Mouse (Mus musculus) heart, embryonic 16.5 days (tissue): ENCODE results near the gene Serpini1. TPM values are rescaled to one million over a fixed set of nuclear protein-coding genes. Genes with fewer than 3 reads are reported as not detected.
A peak's percentile ranks its signal among the peaks of the same experiment; 100 is the strongest.

ENCODE experiments used
- ATAC-seq: fragments of 200-750 bp; cut with Nextera tagmentation; replicated peaks from 2 replicates; pipeline ENCODE4 v1.8.0; 2017; ENCODE audit warnings: moderate number of reproducible peaks; ENCODE audit not compliant: insufficient read depth, low FRiP score; ENCODE audit errors: extremely low read depth
- H3K27ac ChIP-seq: fragments of 300-500 bp; sonication (generic); 2 replicates; pipeline ENCODE4 v1.5.1; 2014; ENCODE audit warnings: mild to moderate bottlenecking, low read length, control low read depth, moderate library complexity
- H3K27me3 ChIP-seq: fragments of 300-500 bp; sonication (generic); 2 replicates; pipeline ENCODE4 v1.6.1; 2014; ENCODE audit warnings: low read length, mixed read lengths; ENCODE audit not compliant: control insufficient read depth, insufficient read depth
- H3K36me3 ChIP-seq: fragments of 300-500 bp; sonication (generic); 2 replicates; pipeline ENCODE4 v1.6.1; 2014; ENCODE audit not compliant: control insufficient read depth, insufficient read depth
- H3K4me1 ChIP-seq: fragments of 300-500 bp; sonication (generic); 2 replicates; pipeline ENCODE4 v1.6.1; 2014; ENCODE audit warnings: low read length, mixed read lengths; ENCODE audit not compliant: control insufficient read depth, insufficient read depth
- H3K4me2 ChIP-seq: fragments of 300-500 bp; sonication (generic); 2 replicates; pipeline ENCODE4 v1.6.1; 2014; ENCODE audit warnings: low read depth, mild to moderate bottlenecking, control low read depth, low read length
- H3K4me3 ChIP-seq: fragments of 300-500 bp; sonication (generic); 2 replicates; pipeline ENCODE4 v1.5.1; 2014; ENCODE audit warnings: mild to moderate bottlenecking, control low read depth, low read length
- H3K9ac ChIP-seq: fragments of 300-500 bp; sonication (generic); 2 replicates; pipeline ENCODE4 v1.6.1; 2014; ENCODE audit warnings: low read length, control low read depth
- H3K9me3 ChIP-seq: fragments of 300-500 bp; sonication (generic); replicated peaks from 2 replicates; pipeline ENCODE4 v1.6.1; 2016; ENCODE audit warnings: low read length; ENCODE audit not compliant: control insufficient read depth
- WGBS: fragments of 180-500 bp; shearing (Covaris S2); extraction: QIAGEN DNeasy Blood & Tissue Kit; methylation state at CpG from one replicate; pipeline ENCODE4 v1.1.7; 2014; 5-methylcytosine and 5-hydroxymethylcytosine counted together
- polyA plus RNA-seq: library from polyadenylated mRNA; unstranded; fragments of >200 nt; fragmentation: Nextera tagmentation; extraction: Ambion mirVana; gene quantifications from 2 replicates; pipeline ENCODE4 v1.2.1, GENCODE M21; 2015

Serpini1 gene
- polyA plus RNA-seq, 1 experiment from 2014 or later = 3.9 TPM

DNA sequence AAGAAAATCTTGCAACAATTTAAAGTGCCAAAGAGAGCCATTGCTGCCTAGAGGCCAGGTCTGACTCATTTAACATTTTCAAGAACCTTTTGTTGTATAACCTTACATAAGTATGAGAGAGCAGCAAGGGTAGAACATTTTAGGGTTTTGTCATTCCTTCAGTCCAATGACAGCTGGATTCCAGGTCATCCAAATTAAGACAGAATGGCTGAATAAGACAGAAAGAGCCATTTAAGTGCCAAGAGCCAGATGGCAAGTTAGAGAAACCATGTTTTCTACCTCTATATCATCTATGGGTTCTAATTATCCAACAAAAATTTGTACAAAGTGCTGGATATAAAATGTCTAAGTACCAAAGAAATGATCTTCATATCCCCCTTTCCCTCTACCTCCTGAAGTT lies 6.1 kb upstream of the Serpini1 start:
- Histone ChIP-seq H3K9me3 (no peaks in the 10 kb centered on the region), H3K27me3 (no peaks in the 10 kb centered on the region), H3K9ac (no peak overlapping the region), H3K27ac (no peak overlapping the region), H3K4me2 (no peak overlapping the region), H3K4me3 (no peak overlapping the region), H3K4me1 (peaks cover 9% of the 10 kb centered on the region), H3K36me3 (no peaks in the 10 kb centered on the region)
- ATAC-seq = no peak

GRCm38 (mm10) chr3:75556121-75556694 lies 1.1 kb upstream of the Serpini1 start:
- Histone ChIP-seq H3K27ac (peak overlapping the region; percentile 77), H3K36me3 (no peaks in the 10 kb centered on the region), H3K27me3 (no peaks in the 10 kb centered on the region), H3K4me1 (peaks cover 8% of the 10 kb centered on the region), H3K9me3 (no peaks in the 10 kb centered on the region), H3K4me2 (peak overlapping the region; percentile 71), H3K4me3 (peak overlapping the region; percentile 95), H3K9ac (peak overlapping the region; percentile 94)
- WGBS = under 1% methylated on average over 36 of the region's 36 CpGs
- ATAC-seq = no peak; the same call in none of the 2 replicates

DNA sequence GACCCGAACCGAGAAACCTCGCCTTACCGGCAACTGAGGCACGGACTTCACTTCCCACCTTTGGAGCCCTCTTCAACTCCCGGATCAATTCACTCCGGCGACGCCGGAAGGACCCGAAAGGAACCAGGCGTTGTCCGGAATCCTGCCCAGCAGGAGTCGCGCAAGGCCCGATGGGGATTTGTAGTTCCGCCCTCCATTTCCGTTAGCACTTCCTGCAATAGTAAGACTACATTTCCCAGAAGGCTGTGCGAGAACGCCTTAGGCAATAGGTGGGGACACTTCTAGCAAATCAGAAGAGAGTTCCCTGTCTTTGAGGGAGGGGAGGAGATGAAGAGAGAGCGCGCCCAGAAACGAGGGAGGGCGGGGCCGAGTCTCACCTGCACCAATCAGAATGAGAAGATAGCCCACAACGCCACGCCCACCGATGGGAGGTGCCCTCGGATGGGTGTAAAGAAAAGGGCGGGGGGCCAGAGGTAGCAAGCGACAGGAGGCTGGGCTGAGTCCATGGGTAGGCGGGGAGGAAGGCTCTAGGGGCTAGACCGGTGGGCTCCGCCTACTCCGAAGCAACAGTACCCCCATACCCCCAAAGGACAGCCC lies 554 bp upstream of the Serpini1 start, which contains the start of gene Pdcd10:
Gene Pdcd10, minus strand, starts transcription at position 162 of the 597 bp plus-strand sequence.
- Histone ChIP-seq H3K4me3 (peak within 1 kb of the TSS; percentile 95), H3K9me3 (no peaks in the 10 kb centered on the region), H3K9ac (peak within 1 kb of the TSS; percentile 94), H3K4me1 (peaks cover 8% of the 10 kb centered on the region), H3K27ac (peak within 1 kb of the TSS; percentile 77), H3K4me2 (peak within 1 kb of the TSS; percentile 71), H3K27me3 (no peaks in the 10 kb centered on the region), H3K36me3 (no peaks in the 10 kb centered on the region)
- under 1% methylated on average over 35 of the region's 35 CpGs for WGBS
- ATAC-seq = peak; percentile 97

GRCm38 (mm10) chr3:75574074-75574473 lies 16.7 kb downstream of the Serpini1 start:
- no peaks in the 10 kb centered on the region for H3K36me3 ChIP-seq
- no peak overlapping the region for H3K9ac ChIP-seq
- no peaks in the 10 kb centered on the region for H3K4me1 ChIP-seq
- H3K9me3 ChIP-seq = no peaks in the 10 kb centered on the region
- no peaks in the 10 kb centered on the region for H3K27me3 ChIP-seq
- 85% methylated on average over 2 of the region's 2 CpGs for WGBS
- H3K4me2 ChIP-seq = no peak overlapping the region
- no peak overlapping the region for H3K27ac ChIP-seq
- H3K4me3 ChIP-seq = no peak overlapping the region
- no peak for ATAC-seq

DNA sequence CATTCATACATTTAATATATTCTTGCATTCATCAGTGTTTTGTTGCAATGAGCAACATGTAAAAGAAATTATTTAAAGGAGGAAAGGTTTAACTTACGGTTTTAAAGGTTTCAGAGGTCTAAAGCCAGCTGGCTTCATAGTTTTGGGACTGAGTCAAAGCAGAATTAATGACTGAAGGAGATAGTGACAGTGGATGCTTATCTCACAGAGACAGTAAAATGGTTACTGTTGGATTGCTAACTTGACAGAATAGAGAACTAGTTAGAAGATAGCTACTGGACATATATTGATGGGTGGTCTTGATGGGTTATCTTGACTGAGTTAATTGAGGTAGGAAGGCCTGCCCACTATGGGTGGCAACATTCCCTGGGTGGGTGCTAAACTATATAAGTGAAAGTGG lies 18.2 kb downstream of the Serpini1 start:
- no peak for ATAC-seq
- Histone ChIP-seq H3K36me3 (no peaks in the 10 kb centered on the region), H3K4me2 (no peak overlapping the region), H3K9ac (no peak overlapping the region), H3K4me1 (no peaks in the 10 kb centered on the region), H3K27me3 (no peaks in the 10 kb centered on the region), H3K4me3 (no peak overlapping the region), H3K9me3 (no peaks in the 10 kb centered on the region), H3K27ac (no peak overlapping the region)
- 66% methylated on average over 1 of the region's 1 CpGs for WGBS

GRCm38 (mm10) chr3:75579352-75579751 lies 22.0 kb downstream of the Serpini1 start:
- WGBS = 44% methylated on average over 4 of the region's 4 CpGs
- Histone ChIP-seq H3K27me3 (no peaks in the 10 kb centered on the region), H3K27ac (no peak overlapping the region), H3K4me2 (no peak overlapping the region), H3K4me3 (no peak overlapping the region), H3K4me1 (no peaks in the 10 kb centered on the region), H3K9ac (no peak overlapping the region), H3K36me3 (no peaks in the 10 kb centered on the region), H3K9me3 (no peaks in the 10 kb centered on the region)
- ATAC-seq = no peak

DNA sequence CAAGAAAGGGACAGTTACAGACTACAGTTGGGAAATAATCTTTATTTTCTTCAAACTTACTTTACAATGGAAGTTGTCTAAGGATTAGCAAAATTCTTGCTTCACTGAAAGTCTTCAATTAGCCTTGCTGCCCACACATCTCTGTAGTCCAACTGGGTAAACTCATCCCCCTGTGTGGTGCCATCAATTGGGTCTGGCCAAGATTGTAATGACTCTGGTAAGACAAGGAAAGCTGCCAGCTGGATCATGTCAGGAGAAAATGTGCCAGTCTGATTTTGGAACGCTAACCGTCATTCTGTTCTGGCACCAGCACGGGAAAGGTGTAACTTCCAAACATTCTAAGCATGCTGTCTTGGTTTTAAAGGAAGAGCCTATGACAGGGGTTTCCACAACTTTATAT lies 25.9 kb downstream of the Serpini1 start:
- Histone ChIP-seq H3K9ac (no peak overlapping the region), H3K27me3 (no peaks in the 10 kb centered on the region), H3K27ac (no peak overlapping the region), H3K4me3 (no peak overlapping the region), H3K4me2 (no peak overlapping the region), H3K9me3 (no peaks in the 10 kb centered on the region), H3K4me1 (no peaks in the 10 kb centered on the region), H3K36me3 (no peaks in the 10 kb centered on the region)
- ATAC-seq = no peak
- 80% methylated on average over 3 of the region's 3 CpGs for WGBS

GRCm38 (mm10) chr3:75584898-75585297 lies 27.6 kb downstream of the Serpini1 start:
- no peak for ATAC-seq
- no peak overlapping the region for H3K9ac ChIP-seq
- no peaks in the 10 kb centered on the region for H3K36me3 ChIP-seq
- no peaks in the 10 kb centered on the region for H3K9me3 ChIP-seq
- no peak overlapping the region for H3K4me3 ChIP-seq
- H3K4me1 ChIP-seq = no peaks in the 10 kb centered on the region
- no peak overlapping the region for H3K4me2 ChIP-seq
- H3K27me3 ChIP-seq = no peaks in the 10 kb centered on the region
- H3K27ac ChIP-seq = no peak overlapping the region
- 81% methylated on average over 4 of the region's 4 CpGs for WGBS

- Histone ChIP-seq H3K4me1 (no peaks in the 10 kb centered on the region), H3K36me3 (no peaks in the 10 kb centered on the region), H3K9ac (no peak overlapping the region), H3K27ac (no peak overlapping the region), H3K4me3 (no peak overlapping the region), H3K27me3 (no peaks in the 10 kb centered on the region), H3K4me2 (no peak overlapping the region), H3K9me3 (no peaks in the 10 kb centered on the region)
- ATAC-seq = no peak
- WGBS = 67% methylated on average over 7 of the region's 7 CpGs
Measured at GRCm38 (mm10) chr3:75611019-75611418, 53.7 kb downstream of the Serpini1 start.
